Mouse (Mus musculus): ENCODE results near the gene Psmb11. TPM values are rescaled to one million over a fixed set of nuclear protein-coding genes. Genes with fewer than 3 reads are reported as not detected.
A peak's percentile ranks its signal among the peaks of the same experiment; 100 is the strongest.

The Psmb11 gene
- 0.04 TPM in 1 of 2 replicates, not detected in the other for polyA plus RNA-seq (2016; fragmentation: Nextera tagmentation; extraction: Ambion mirVana)

GRCm38 (mm10) chr14:54621133-54621532, at the start of gene Psmb11:
Gene Psmb11, plus strand, starts transcription at chr14:54621433.
- H3K4me2 ChIP-seq: no peak within 1 kb of the TSS
- H3K27me3 ChIP-seq: no peaks in the 10 kb centered on the region
- H3K9ac ChIP-seq: no peak within 1 kb of the TSS
- H3K4me3 ChIP-seq (replicated peaks): no peak within 1 kb of the TSS
- WGBS: 88% methylated on average over 1 of the region's 1 CpGs
- no peak for ATAC-seq (ENCODE audit: low FRiP score)
- peaks cover 11% of the 10 kb centered on the region for H3K4me1 ChIP-seq
- H3K9me3 ChIP-seq: no peaks in the 10 kb centered on the region
- peaks cover 4% of the 10 kb centered on the region for H3K36me3 ChIP-seq (replicated peaks)
- no peak within 1 kb of the TSS for H3K27ac ChIP-seq

GRCm38 (mm10) chr14:54572122-54572521, 49.1 kb upstream of the Psmb11 start:
- ATAC-seq (ENCODE audit: low FRiP score): no peak
- peak overlapping the region; percentile 36; the same call in 1 of the 2 replicates for H3K9ac ChIP-seq

GRCm38 (mm10) chr14:54572790-54573736, 48.2 kb upstream of the Psmb11 start:
- peaks cover 11% of the 10 kb centered on the region; the same call in 1 of the 2 replicates for H3K27me3 ChIP-seq
- peak overlapping the region; percentile 82 for H3K4me2 ChIP-seq
- H3K27ac ChIP-seq: peak overlapping the region; percentile 87
- peaks cover 37% of the 10 kb centered on the region for H3K36me3 ChIP-seq (replicated peaks)
- peak; percentile 58 for ATAC-seq (ENCODE audit: low FRiP score)
- H3K4me3 ChIP-seq (replicated peaks): peak overlapping the region; percentile 82
- peaks cover 78% of the 10 kb centered on the region for H3K4me1 ChIP-seq
- WGBS: 2% methylated on average over 13 of the region's 14 CpGs
- H3K9me3 ChIP-seq: no peaks in the 10 kb centered on the region
- peak overlapping the region; percentile 95 for H3K9ac ChIP-seq

More at GRCm38 (mm10) chr14:54572122-54572521, 49.1 kb upstream of the Psmb11 start:
- no peaks in the 10 kb centered on the region for H3K9me3 ChIP-seq
- peaks cover 43% of the 10 kb centered on the region for H3K36me3 ChIP-seq (replicated peaks)
- peaks cover 9% of the 10 kb centered on the region; the same call in 1 of the 2 replicates for H3K27me3 ChIP-seq
- H3K4me1 ChIP-seq: peaks cover 70% of the 10 kb centered on the region
- H3K4me3 ChIP-seq (replicated peaks): peak overlapping the region; percentile 82
- peak overlapping the region; percentile 87 for H3K27ac ChIP-seq
- 38% methylated on average over 4 of the region's 4 CpGs for WGBS
- H3K4me2 ChIP-seq: peak overlapping the region; percentile 82

DNA sequence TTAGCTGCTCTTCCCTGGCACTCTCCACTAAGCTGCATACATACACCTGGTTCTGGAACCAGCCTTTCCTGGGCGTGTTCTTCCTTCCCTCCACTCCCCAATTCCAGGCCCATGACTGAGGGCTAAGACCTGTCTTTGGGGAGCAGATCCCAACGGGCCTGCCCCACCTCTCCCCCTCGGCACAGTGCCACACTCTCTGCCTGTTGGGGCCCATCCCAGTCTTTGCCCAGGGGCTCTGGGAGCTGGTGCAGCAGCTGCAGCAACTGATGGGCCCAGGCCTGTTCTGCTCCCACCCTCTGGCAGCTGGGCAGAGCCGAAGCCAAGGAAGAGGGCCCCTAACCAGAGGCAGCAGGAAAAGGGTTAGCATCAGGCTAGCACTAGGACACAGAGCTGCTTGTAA, 47.0 kb upstream of the Psmb11 start:
- Histone ChIP-seq H3K4me2 (peak overlapping the region; percentile 82), H3K4me3 (replicated peaks) (peak overlapping the region; percentile 82), H3K27me3 (peaks cover 11% of the 10 kb centered on the region; the same call in 1 of the 2 replicates), H3K9me3 (no peaks in the 10 kb centered on the region), H3K9ac (peak overlapping the region; percentile 95), H3K36me3 (replicated peaks) (peaks cover 27% of the 10 kb centered on the region), H3K27ac (peak overlapping the region; percentile 87), H3K4me1 (peaks cover 82% of the 10 kb centered on the region)
- WGBS: 0% methylated on average over 4 of the region's 4 CpGs
- ATAC-seq (ENCODE audit: low FRiP score): no peak

DNA sequence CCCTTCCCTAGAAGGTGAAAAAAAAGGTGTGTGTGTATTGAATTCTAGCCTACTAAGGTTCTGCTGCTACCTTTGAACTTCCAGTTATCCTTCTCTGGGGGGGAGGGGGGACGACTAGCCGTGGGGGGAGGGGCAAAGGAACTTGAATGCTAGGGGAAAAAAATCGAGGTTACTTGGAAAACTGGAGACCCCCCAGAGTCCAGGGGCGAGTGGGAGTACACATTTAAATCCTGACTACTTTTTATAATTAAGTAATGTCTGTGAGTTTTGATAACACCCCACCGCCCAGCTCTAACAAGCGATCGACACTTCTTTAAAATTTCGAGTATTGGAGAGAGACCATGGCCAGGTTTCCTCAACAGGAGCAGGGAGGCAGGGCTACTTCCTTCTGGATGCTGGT, 46.2 kb upstream of the Psmb11 start:
- WGBS: 1% methylated on average over 8 of the region's 8 CpGs
- H3K9me3 ChIP-seq: no peaks in the 10 kb centered on the region
- peak overlapping the region; percentile 95 for H3K9ac ChIP-seq
- peaks cover 74% of the 10 kb centered on the region for H3K4me1 ChIP-seq
- ATAC-seq (ENCODE audit: low FRiP score): no peak
- peak overlapping the region; percentile 87 for H3K27ac ChIP-seq
- H3K27me3 ChIP-seq: peaks cover 11% of the 10 kb centered on the region; the same call in 1 of the 2 replicates
- peak overlapping the region; percentile 82 for H3K4me3 ChIP-seq (replicated peaks)
- H3K36me3 ChIP-seq (replicated peaks): peaks cover 20% of the 10 kb centered on the region
- H3K4me2 ChIP-seq: peak overlapping the region; percentile 82

- no peak for ATAC-seq (ENCODE audit: low FRiP score)
- peaks cover 11% of the 10 kb centered on the region; the same call in 1 of the 2 replicates for H3K27me3 ChIP-seq
- peak overlapping the region; percentile 82 for H3K4me3 ChIP-seq (replicated peaks)
- WGBS: under 1% methylated on average over 39 of the region's 39 CpGs
- H3K9me3 ChIP-seq: no peaks in the 10 kb centered on the region
- H3K9ac ChIP-seq: peak overlapping the region; percentile 95
- peak overlapping the region; percentile 86 for H3K27ac ChIP-seq
- peak overlapping the region; percentile 82 for H3K4me2 ChIP-seq
- peaks cover 70% of the 10 kb centered on the region for H3K4me1 ChIP-seq
- peaks cover 15% of the 10 kb centered on the region for H3K36me3 ChIP-seq (replicated peaks)
These were observed 45.6 kb upstream of the Psmb11 start for GRCm38 (mm10) chr14:54575631-54576030.

GRCm38 (mm10) chr14:54576241-54577088, 44.8 kb upstream of the Psmb11 start:
- WGBS: under 1% methylated on average over 78 of the region's 84 CpGs
- Histone ChIP-seq H3K9me3 (no peaks in the 10 kb centered on the region), H3K4me2 (peak overlapping the region; percentile 82), H3K27ac (peak overlapping the region; percentile 86), H3K9ac (peak overlapping the region; percentile 95), H3K27me3 (peaks cover 11% of the 10 kb centered on the region; the same call in 1 of the 2 replicates), H3K36me3 (replicated peaks) (peaks cover 7% of the 10 kb centered on the region), H3K4me1 (peaks cover 67% of the 10 kb centered on the region), H3K4me3 (replicated peaks) (peak overlapping the region; percentile 82)
- no peak for ATAC-seq (ENCODE audit: low FRiP score)

DNA sequence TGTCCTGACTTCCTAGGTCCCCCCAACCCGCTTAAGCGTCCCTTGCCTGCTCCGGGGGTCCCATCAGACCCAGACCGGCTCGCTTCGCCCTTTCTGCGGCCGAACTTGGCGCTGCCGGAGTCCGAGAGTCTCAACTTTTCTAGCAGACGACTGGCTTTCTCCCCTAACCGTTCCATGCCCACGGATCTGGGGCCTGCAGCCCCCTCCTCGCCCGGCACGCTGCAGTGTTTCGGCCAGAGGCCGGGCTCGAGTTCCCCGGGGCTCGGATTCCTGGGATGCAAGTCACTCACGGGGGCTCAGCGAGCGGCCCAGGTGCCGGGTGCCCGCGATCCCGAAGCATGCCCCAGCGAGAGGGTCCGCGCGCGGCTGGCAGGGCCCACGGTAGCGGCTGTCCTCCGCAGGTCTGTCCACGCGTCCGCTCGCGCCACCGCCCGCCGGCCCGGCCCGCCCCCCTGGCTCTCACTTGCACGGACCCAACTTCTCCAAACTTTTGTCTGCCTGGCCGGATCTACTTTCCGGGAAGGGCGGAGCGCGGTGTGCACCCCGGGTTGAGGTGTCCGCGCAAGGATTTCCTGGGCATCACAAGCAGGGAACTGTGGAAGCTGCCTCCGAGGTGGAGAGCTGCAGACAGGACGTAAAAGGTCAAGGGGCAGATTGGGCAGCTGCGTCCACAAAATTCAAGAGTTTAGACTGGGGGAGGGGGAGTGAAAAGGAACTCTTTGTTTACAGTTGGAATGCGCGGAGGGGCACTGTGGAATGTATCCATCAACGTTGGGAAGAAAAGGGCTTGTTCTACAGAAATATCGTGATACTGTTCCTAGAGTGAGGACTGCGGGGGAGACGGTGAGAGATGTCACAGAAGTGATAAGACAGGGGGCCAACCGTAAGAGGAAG, 43.9 kb upstream of the Psmb11 start, which contains the start of gene Ajuba:
Ajuba (minus strand) TSS at position 470 of the 894 bp plus-strand sequence.
- ATAC-seq (ENCODE audit: low FRiP score): peak; percentile 57
- Histone ChIP-seq H3K27me3 (peaks cover 11% of the 10 kb centered on the region; the same call in 1 of the 2 replicates), H3K9ac (peak within 1 kb of the TSS; percentile 95), H3K9me3 (no peaks in the 10 kb centered on the region), H3K4me1 (peaks cover 59% of the 10 kb centered on the region), H3K27ac (peak within 1 kb of the TSS; percentile 86), H3K4me3 (replicated peaks) (peak within 1 kb of the TSS; percentile 82), H3K4me2 (peak within 1 kb of the TSS; percentile 82), H3K36me3 (replicated peaks) (no peaks in the 10 kb centered on the region)
- under 1% methylated on average over 66 of the region's 66 CpGs for WGBS

GRCm38 (mm10) chr14:54578063-54578462, 43.2 kb upstream of the Psmb11 start:
- H3K4me3 ChIP-seq (replicated peaks): peak overlapping the region; percentile 82
- peaks cover 52% of the 10 kb centered on the region for H3K4me1 ChIP-seq
- H3K9ac ChIP-seq: peak overlapping the region; percentile 95
- peaks cover 3% of the 10 kb centered on the region; the same call in 1 of the 2 replicates for H3K36me3 ChIP-seq (replicated peaks)
- peak overlapping the region; percentile 86 for H3K27ac ChIP-seq
- WGBS: 2% methylated on average over 10 of the region's 10 CpGs
- no peaks in the 10 kb centered on the region for H3K9me3 ChIP-seq
- peaks cover 11% of the 10 kb centered on the region; the same call in 1 of the 2 replicates for H3K27me3 ChIP-seq
- ATAC-seq (ENCODE audit: low FRiP score): peak; percentile 21; the same call in 1 of the 2 replicates
- H3K4me2 ChIP-seq: peak overlapping the region; percentile 82

GRCm38 (mm10) chr14:54579638-54580037, 41.6 kb upstream of the Psmb11 start:
- Histone ChIP-seq H3K4me1 (peaks cover 36% of the 10 kb centered on the region), H3K36me3 (replicated peaks) (peaks cover 12% of the 10 kb centered on the region; the same call in 1 of the 2 replicates), H3K9ac (no peak overlapping the region), H3K9me3 (no peaks in the 10 kb centered on the region), H3K4me2 (no peak overlapping the region), H3K4me3 (replicated peaks) (no peak overlapping the region), H3K27me3 (peaks cover 11% of the 10 kb centered on the region; the same call in 1 of the 2 replicates), H3K27ac (no peak overlapping the region)
- ATAC-seq (ENCODE audit: low FRiP score): no peak
- 91% methylated on average over 7 of the region's 7 CpGs for WGBS

- Histone ChIP-seq H3K9me3 (no peaks in the 10 kb centered on the region), H3K36me3 (replicated peaks) (peaks cover 21% of the 10 kb centered on the region; the same call in 1 of the 2 replicates), H3K4me2 (no peak overlapping the region), H3K27me3 (no peaks in the 10 kb centered on the region), H3K9ac (no peak overlapping the region), H3K4me3 (replicated peaks) (no peak overlapping the region), H3K27ac (no peak overlapping the region), H3K4me1 (peaks cover 10% of the 10 kb centered on the region)
- 91% methylated on average over 9 of the region's 9 CpGs for WGBS
- ATAC-seq (ENCODE audit: low FRiP score): no peak
These were observed 38.7 kb upstream of the Psmb11 start for GRCm38 (mm10) chr14:54582536-54582935.

All from forebrain, embryonic 12.5 days (tissue).